In genomic region chr13:51411243-51411642, GRCm38 (mm10) we compare ENCODE assay signal across 8 mouse cellular contexts. TPM values are rescaled to one million over a fixed set of nuclear protein-coding genes. Genes with fewer than 3 reads are reported as not detected.
DNase-seq lines count a peak whose midpoint lies in the region; ATAC-seq lines count a peak whose summit lies in the region.

No protein-coding gene starts in this region.

- H3K4me1 ChIP-seq in kidney, embryonic 14.5 days (ENCODE audit: control insufficient read depth, insufficient read depth, low read length): 0 out of 2 replicates have a peak, but pooled peaks cover 13% of the 10 kb centered on the region
- peaks cover 14% of the 10 kb centered on the region for H3K4me1 ChIP-seq in embryonic facial prominence, embryonic 11.5 days (ENCODE audit: control insufficient read depth, insufficient read depth, low read length)
- peaks cover 74% of the 10 kb centered on the region for H3K4me1 ChIP-seq in limb, embryonic 10.5 days

- H3K9ac ChIP-seq in kidney, embryonic 14.5 days (ENCODE audit: low read depth, low read length): peak overlapping the region; percentile 42
- peak overlapping the region; percentile 30 for H3K9ac ChIP-seq in embryonic facial prominence, embryonic 11.5 days (replicated peaks; ENCODE audit: low read length)

- no peak for DNase-seq in kidney, postnatal 4 days
- DNase-seq in Muller cell, postnatal 12 days (ENCODE audit: inconsistent ontology term): peak; percentile 49
- no peak for DNase-seq in embryonic facial prominence, embryonic 11.5 days (ENCODE audit: low spot score)
- no peak for DNase-seq in limb, embryonic 10.5 days (ENCODE audit: low spot score)
- no peak for DNase-seq in frontal cortex, postnatal 25 days (ENCODE audit: low spot score in 2 of 2)
- DNase-seq in cerebellum, postnatal 4 days (ENCODE audit: low spot score in 2 of 2): no peak
- DNase-seq in embryo, embryonic 10.5 days (ENCODE audit: low spot score): no peak

- H3K9me3 ChIP-seq in kidney, embryonic 14.5 days (ENCODE audit: control insufficient read depth, low read length): no peaks in the 10 kb centered on the region; the same call in 1 of the 2 replicates
- no peaks in the 10 kb centered on the region for H3K9me3 ChIP-seq in embryonic facial prominence, embryonic 11.5 days (replicated peaks; ENCODE audit: control insufficient read depth, low read length)
- H3K9me3 ChIP-seq in limb, embryonic 10.5 days (replicated peaks): peaks cover 7% of the 10 kb centered on the region; the same call in 1 of the 2 replicates

- H3K27ac ChIP-seq in kidney, embryonic 14.5 days (ENCODE audit: low read depth, low read length): peak overlapping the region; percentile 83
- peak overlapping the region; percentile 75 for H3K27ac ChIP-seq in embryonic facial prominence, embryonic 11.5 days (replicated peaks; ENCODE audit: low read depth, low read length)
- H3K27ac ChIP-seq in limb, embryonic 10.5 days: peak overlapping the region; percentile 91

- H3K36me3 ChIP-seq in kidney, embryonic 14.5 days (ENCODE audit: control insufficient read depth, insufficient read depth, low read length): peaks cover 8% of the 10 kb centered on the region; the same call in 1 of the 2 replicates
- H3K36me3 ChIP-seq in embryonic facial prominence, embryonic 11.5 days (replicated peaks; ENCODE audit: control insufficient read depth, insufficient read depth, low read depth, low read length): no peaks in the 10 kb centered on the region; the same call in 1 of the 2 replicates
- H3K36me3 ChIP-seq in limb, embryonic 10.5 days: peaks cover 34% of the 10 kb centered on the region

- H3K4me2 ChIP-seq in kidney, embryonic 14.5 days (replicated peaks; ENCODE audit: low read depth, low read length): peak overlapping the region; percentile 66
- H3K4me2 ChIP-seq in embryonic facial prominence, embryonic 11.5 days (ENCODE audit: low read depth, low read length): peak overlapping the region; percentile 67

- 30% methylated on average over 9 of the region's 9 CpGs for WGBS in kidney, embryonic 14.5 days
- WGBS in embryonic facial prominence, embryonic 11.5 days: 31% methylated on average over 9 of the region's 9 CpGs
- WGBS in limb, embryonic 10.5 days: 40% methylated on average over 9 of the region's 9 CpGs

- no peak for ATAC-seq in kidney, embryonic 14.5 days (ENCODE audit: low FRiP score, low TSS enrichment)
- ATAC-seq in embryonic facial prominence, embryonic 11.5 days (replicated peaks; ENCODE audit: insufficient number of reproducible peaks, low FRiP score, low TSS enrichment, low read depth): no peak

- peak overlapping the region; percentile 53 for H3K4me3 ChIP-seq in kidney, embryonic 14.5 days (ENCODE audit: low read length)
- H3K4me3 ChIP-seq in embryonic facial prominence, embryonic 11.5 days (ENCODE audit: low read depth, low read length): peak overlapping the region; percentile 65
- H3K4me3 ChIP-seq in limb, embryonic 10.5 days: peak overlapping the region; percentile 76

- peaks cover 8% of the 10 kb centered on the region; the same call in 1 of the 2 replicates for H3K27me3 ChIP-seq in kidney, embryonic 14.5 days (ENCODE audit: control insufficient read depth, insufficient read depth, low read length)
- no peaks in the 10 kb centered on the region for H3K27me3 ChIP-seq in embryonic facial prominence, embryonic 11.5 days (ENCODE audit: control insufficient read depth, insufficient read depth, low read length)
- H3K27me3 ChIP-seq in limb, embryonic 10.5 days (ENCODE audit: low read depth, poor library complexity, severe bottlenecking): peaks cover 12% of the 10 kb centered on the region; the same call in 1 of the 2 replicates

RNA-seq across cellular contexts. Expression of gene S1pr3, which starts 2.8 kb away (rescaled TPM):
- 24.9 and 51.9 TPM in 2 replicates for polyA plus RNA-seq in kidney, embryonic 14.5 days (2014; fragmentation: Nextera tagmentation; extraction: Ambion mirVana)
- polyA plus RNA-seq in embryonic facial prominence, embryonic 11.5 days (2014; fragmentation: Nextera tagmentation; extraction: Ambion mirVana): 96.6 and 102 TPM in 2 replicates
- polyA plus RNA-seq in limb, embryonic 10.5 days (2016; fragmentation: Nextera tagmentation; extraction: Ambion mirVana): 79.5 and 123 TPM in 2 replicates
